Mouse (Mus musculus) lung, postnatal 0 days (tissue): ENCODE results near the gene Gtf2ird1. TPM values are rescaled to one million over a fixed set of nuclear protein-coding genes. Genes with fewer than 3 reads are reported as not detected.
A peak's percentile ranks its signal among the peaks of the same experiment; 100 is the strongest.

Source experiments
- ATAC-seq: fragments of 200-750 bp; cut with Nextera tagmentation; 2 replicates; pipeline ENCODE4 v1.8.0; 2017; ENCODE audit warnings: moderate library complexity
- DNase-seq: peaks from one replicate; pipeline ENCODE4 v3.0.0-alpha.2; 2016; ENCODE audit warnings: low spot score
- H3K27ac ChIP-seq: fragments of 300-500 bp; sonication (generic); 2 replicates; pipeline ENCODE4 v1.5.1; 2014; ENCODE audit warnings: antibody characterized with exemption, mild to moderate bottlenecking, low read length, mixed read lengths
- H3K27me3 ChIP-seq: fragments of 300-500 bp; sonication (generic); replicated peaks from 2 replicates; pipeline ENCODE4 v1.6.1; 2014; ENCODE audit warnings: low read length, mixed read lengths; ENCODE audit not compliant: insufficient read depth
- H3K36me3 ChIP-seq: fragments of 300-500 bp; sonication (generic); 2 replicates; pipeline ENCODE4 v1.6.1; 2014; ENCODE audit warnings: low read length, mixed read lengths; ENCODE audit not compliant: insufficient read depth
- H3K4me1 ChIP-seq: fragments of 300-500 bp; sonication (generic); 2 replicates; pipeline ENCODE4 v1.6.1; 2014; ENCODE audit warnings: antibody characterized with exemption, low read depth, low read length, mixed read lengths; ENCODE audit not compliant: insufficient read depth
- H3K4me2 ChIP-seq: fragments of 300-500 bp; sonication (generic); replicated peaks from 2 replicates; pipeline ENCODE4 v1.6.1; 2014; ENCODE audit warnings: low read depth, mild to moderate bottlenecking, low read length, moderate library complexity, mixed read lengths
- H3K4me3 ChIP-seq: fragments of 300-500 bp; sonication (generic); 2 replicates; pipeline ENCODE4 v1.5.1; 2014; ENCODE audit warnings: low read depth, low read length
- H3K9ac ChIP-seq: fragments of 300-500 bp; sonication (generic); replicated peaks from 2 replicates; pipeline ENCODE4 v1.6.1; 2014; ENCODE audit warnings: low read depth, mild to moderate bottlenecking
- H3K9me3 ChIP-seq: fragments of 300-500 bp; sonication (generic); 2 replicates; pipeline ENCODE4 v1.6.1; 2016; ENCODE audit warnings: low read length, mixed read lengths
- CTCF ChIP-seq: IDR thresholded peaks from 2 replicates; pipeline ENCODE4 v1.5.1; 2016; ENCODE audit warnings: antibody characterized with exemption, mild to moderate bottlenecking
- EP300 ChIP-seq: IDR thresholded peaks from 2 replicates; pipeline ENCODE4 v1.6.1; 2016; ENCODE audit warnings: antibody characterized with exemption, mild to moderate bottlenecking, control low read depth
- WGBS: fragments of 180-500 bp; shearing (Covaris S2); extraction: QIAGEN DNeasy Blood & Tissue Kit; methylation state at CpG from one replicate; pipeline ENCODE4 v1.1.7; 2014; 5-methylcytosine and 5-hydroxymethylcytosine counted together
- polyA plus RNA-seq: library from polyadenylated mRNA; unstranded; fragments of >200 nt; fragmentation: Nextera tagmentation; extraction: Ambion mirVana; gene quantifications from 2 replicates; pipeline ENCODE4 v1.2.1, GENCODE M21; 2015

The Gtf2ird1 gene
- polyA plus RNA-seq, 1 experiment from 2014 or later = 36.1 TPM

GRCm38 (mm10) chr5:134438676-134439425, 17.7 kb downstream of the Gtf2ird1 start:
- no peaks in the 10 kb centered on the region for H3K36me3 ChIP-seq
- H3K27me3 ChIP-seq = no peaks in the 10 kb centered on the region
- DNase-seq (no peak), ATAC-seq (no peak)
- TF ChIP-seq CTCF (no peak), EP300 (no peak)
- H3K4me1 ChIP-seq = peaks cover 12% of the 10 kb centered on the region
- no peaks in the 10 kb centered on the region for H3K9me3 ChIP-seq
- H3K4me3 ChIP-seq = no peak overlapping the region
- H3K9ac ChIP-seq = no peak overlapping the region
- no peak overlapping the region for H3K27ac ChIP-seq
- WGBS = 81% methylated on average over 6 of the region's 6 CpGs
- no peak overlapping the region for H3K4me2 ChIP-seq

DNA sequence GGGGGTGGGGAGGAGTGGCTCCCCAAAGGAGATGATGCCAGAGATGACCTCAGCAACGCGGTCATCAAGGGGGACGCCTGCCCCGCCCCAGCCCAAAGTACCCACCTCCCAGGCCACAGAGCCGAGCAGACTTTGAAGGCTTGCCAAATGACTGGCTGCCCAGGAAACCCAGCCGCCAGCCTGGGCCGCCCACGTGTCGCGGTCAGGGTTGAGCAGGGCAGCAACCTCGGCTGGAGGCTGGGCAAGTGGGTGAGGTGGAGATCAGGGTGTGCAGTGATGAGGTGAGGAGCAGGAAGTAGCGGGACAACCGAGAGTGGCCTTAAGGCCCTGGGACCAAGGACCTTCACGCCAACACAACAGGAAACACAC, 19.1 kb downstream of the Gtf2ird1 start:
- DNase-seq = peak; percentile 74
- no peak overlapping the region for H3K4me3 ChIP-seq
- H3K27me3 ChIP-seq = no peaks in the 10 kb centered on the region
- H3K9ac ChIP-seq = no peak overlapping the region
- H3K4me2 ChIP-seq = no peak overlapping the region
- no peaks in the 10 kb centered on the region for H3K36me3 ChIP-seq
- H3K4me1 ChIP-seq = peaks cover 12% of the 10 kb centered on the region
- H3K9me3 ChIP-seq = no peaks in the 10 kb centered on the region
- WGBS = 38% methylated on average over 14 of the region's 14 CpGs
- peak overlapping the region; percentile 35; the same call in 1 of the 2 replicates for H3K27ac ChIP-seq
- TF ChIP-seq CTCF = no peak
- peak; percentile 55; the same call in 1 of the 2 replicates for TF ChIP-seq EP300
- ATAC-seq = peak; percentile 71

- Histone ChIP-seq H3K36me3 (no peaks in the 10 kb centered on the region), H3K9ac (no peak overlapping the region), H3K4me1 (peaks cover 12% of the 10 kb centered on the region), H3K9me3 (no peaks in the 10 kb centered on the region), H3K27ac (peak overlapping the region; percentile 35; the same call in 1 of the 2 replicates), H3K4me2 (no peak overlapping the region), H3K4me3 (no peak overlapping the region), H3K27me3 (no peaks in the 10 kb centered on the region)
- TF ChIP-seq EP300 = no peak
- TF ChIP-seq CTCF = no peak
- 78% methylated on average over 13 of the region's 13 CpGs for WGBS
- DNase-seq (no peak), ATAC-seq (no peak)
Observed at GRCm38 (mm10) chr5:134436782-134437458, 19.6 kb downstream of the Gtf2ird1 start.

DNA sequence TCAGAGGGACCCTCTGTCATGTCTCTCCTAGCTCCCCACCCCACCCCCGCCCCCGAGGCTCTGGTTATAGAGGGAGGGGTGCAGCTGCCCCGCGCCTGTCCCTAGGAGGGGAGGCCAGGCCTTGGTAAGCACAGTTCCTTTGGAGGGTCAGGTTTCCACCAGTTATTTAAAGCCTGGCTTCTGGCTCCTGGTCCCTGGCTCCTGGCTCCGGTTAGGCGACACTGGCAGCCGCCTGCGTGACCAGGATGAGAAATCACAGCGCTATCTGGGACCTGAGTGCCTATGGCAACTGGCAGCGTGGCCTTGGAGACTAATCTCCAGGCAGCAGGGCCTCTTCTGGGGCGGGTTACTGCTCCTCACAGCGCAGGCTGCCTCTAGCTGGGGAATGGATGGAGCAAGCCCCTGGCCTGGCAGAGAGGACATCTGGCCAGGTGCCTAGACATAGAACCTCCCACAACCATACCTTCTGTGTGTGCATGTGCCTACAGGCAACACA, 20.6 kb downstream of the Gtf2ird1 start:
- Histone ChIP-seq H3K4me3 (no peak overlapping the region), H3K27ac (no peak overlapping the region), H3K27me3 (no peaks in the 10 kb centered on the region), H3K4me2 (no peak overlapping the region), H3K4me1 (peaks cover 12% of the 10 kb centered on the region), H3K9me3 (no peaks in the 10 kb centered on the region), H3K36me3 (no peaks in the 10 kb centered on the region), H3K9ac (no peak overlapping the region)
- 60% methylated on average over 11 of the region's 12 CpGs for WGBS
- DNase-seq (peak; percentile 20), ATAC-seq (no peak)
- TF ChIP-seq CTCF (no peak), EP300 (no peak)

GRCm38 (mm10) chr5:134433137-134433536, 23.4 kb downstream of the Gtf2ird1 start:
- Histone ChIP-seq H3K27me3 (no peaks in the 10 kb centered on the region), H3K4me2 (no peak overlapping the region), H3K27ac (no peak overlapping the region), H3K4me1 (peaks cover 8% of the 10 kb centered on the region), H3K9ac (no peak overlapping the region), H3K9me3 (no peaks in the 10 kb centered on the region), H3K36me3 (no peaks in the 10 kb centered on the region), H3K4me3 (no peak overlapping the region)
- DNase-seq (peak; percentile 54), ATAC-seq (peak; percentile 46; the same call in 1 of the 2 replicates)
- TF ChIP-seq CTCF = no peak
- no peak for TF ChIP-seq EP300
- 61% methylated on average over 10 of the region's 10 CpGs for WGBS

DNA sequence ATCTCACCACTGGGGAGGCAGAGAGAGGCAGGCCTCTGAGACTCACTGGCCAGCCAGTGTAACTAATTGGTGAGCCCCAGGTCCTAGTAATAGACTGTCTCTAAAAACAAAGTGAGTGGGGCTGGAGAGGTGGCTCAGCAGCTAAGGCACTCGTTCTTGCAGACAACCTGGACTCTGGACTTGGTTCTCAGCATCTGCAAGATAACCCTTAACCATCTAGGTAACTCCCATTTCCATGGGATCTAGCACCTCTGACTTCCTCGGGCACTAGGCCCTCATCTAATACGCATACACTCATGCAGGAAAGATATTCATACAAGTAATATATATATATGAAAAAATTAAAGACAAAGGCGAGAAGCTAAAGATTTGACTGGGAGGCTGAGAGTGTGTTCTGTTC, 26.4 kb downstream of the Gtf2ird1 start:
- Histone ChIP-seq H3K36me3 (no peaks in the 10 kb centered on the region), H3K4me1 (no peaks in the 10 kb centered on the region), H3K9ac (no peak overlapping the region), H3K27ac (no peak overlapping the region), H3K27me3 (no peaks in the 10 kb centered on the region), H3K4me2 (no peak overlapping the region), H3K9me3 (no peaks in the 10 kb centered on the region), H3K4me3 (no peak overlapping the region)
- DNase-seq (no peak), ATAC-seq (no peak)
- TF ChIP-seq EP300 (no peak), CTCF (no peak)
- WGBS = 70% methylated on average over 4 of the region's 4 CpGs
